Mouse (Mus musculus) forebrain, embryonic 12.5 days (tissue): ENCODE measurements around the gene Lrrc56. TPM values are rescaled to one million over a fixed set of nuclear protein-coding genes. Genes with fewer than 3 reads are reported as not detected.
"Not testable (repeated sequence)": the region's sequence is repeated elsewhere in the genome, so short reads cannot be mapped to it uniquely, and the experiment has no call there.

ENCODE experiments used
- ATAC-seq: fragments of 200-750 bp; cut with Nextera tagmentation; 2 replicates; pipeline ENCODE4 v1.8.0; 2017; ENCODE audit warnings: moderate TSS enrichment; ENCODE audit not compliant: low FRiP score
- H3K27ac ChIP-seq: fragments of 300-500 bp; sonication (generic); 2 replicates; pipeline ENCODE4 v1.5.1; 2016; ENCODE audit warnings: mild to moderate bottlenecking
- H3K27me3 ChIP-seq: fragments of 300-500 bp; sonication (generic); 2 replicates; pipeline ENCODE4 v1.6.1; 2016; ENCODE audit warnings: mild to moderate bottlenecking
- H3K36me3 ChIP-seq: fragments of 300-500 bp; sonication (generic); replicated peaks from 2 replicates; pipeline ENCODE4 v1.6.1; 2016; ENCODE audit warnings: mild to moderate bottlenecking
- H3K4me1 ChIP-seq: fragments of 300-500 bp; sonication (generic); 2 replicates; pipeline ENCODE4 v1.6.1; 2016
- H3K4me2 ChIP-seq: fragments of 300-500 bp; sonication (generic); 2 replicates; pipeline ENCODE4 v1.6.1; 2016; ENCODE audit warnings: mild to moderate bottlenecking, moderate library complexity
- H3K4me3 ChIP-seq: fragments of 300-500 bp; sonication (generic); replicated peaks from 2 replicates; pipeline ENCODE4 v1.5.1; 2016; ENCODE audit warnings: mild to moderate bottlenecking
- H3K9ac ChIP-seq: fragments of 300-500 bp; sonication (generic); 2 replicates; pipeline ENCODE4 v1.6.1; 2016; ENCODE audit warnings: mild to moderate bottlenecking
- H3K9me3 ChIP-seq: fragments of 300-500 bp; sonication (generic); 2 replicates; pipeline ENCODE4 v1.6.1; 2016
- WGBS: fragments of 180-500 bp; shearing (Covaris S2); methylation state at CpG from one replicate; pipeline ENCODE4 v1.1.7; 2016; 5-methylcytosine and 5-hydroxymethylcytosine counted together
- polyA plus RNA-seq: library from polyadenylated mRNA; unstranded; fragments of >200 nt; fragmentation: Nextera tagmentation; extraction: Ambion mirVana; gene quantifications from 2 replicates; pipeline ENCODE4 v1.2.1, GENCODE M21; 2016

Lrrc56 gene
- polyA plus RNA-seq, 1 experiment from 2014 or later, result 14.2 TPM

DNA sequence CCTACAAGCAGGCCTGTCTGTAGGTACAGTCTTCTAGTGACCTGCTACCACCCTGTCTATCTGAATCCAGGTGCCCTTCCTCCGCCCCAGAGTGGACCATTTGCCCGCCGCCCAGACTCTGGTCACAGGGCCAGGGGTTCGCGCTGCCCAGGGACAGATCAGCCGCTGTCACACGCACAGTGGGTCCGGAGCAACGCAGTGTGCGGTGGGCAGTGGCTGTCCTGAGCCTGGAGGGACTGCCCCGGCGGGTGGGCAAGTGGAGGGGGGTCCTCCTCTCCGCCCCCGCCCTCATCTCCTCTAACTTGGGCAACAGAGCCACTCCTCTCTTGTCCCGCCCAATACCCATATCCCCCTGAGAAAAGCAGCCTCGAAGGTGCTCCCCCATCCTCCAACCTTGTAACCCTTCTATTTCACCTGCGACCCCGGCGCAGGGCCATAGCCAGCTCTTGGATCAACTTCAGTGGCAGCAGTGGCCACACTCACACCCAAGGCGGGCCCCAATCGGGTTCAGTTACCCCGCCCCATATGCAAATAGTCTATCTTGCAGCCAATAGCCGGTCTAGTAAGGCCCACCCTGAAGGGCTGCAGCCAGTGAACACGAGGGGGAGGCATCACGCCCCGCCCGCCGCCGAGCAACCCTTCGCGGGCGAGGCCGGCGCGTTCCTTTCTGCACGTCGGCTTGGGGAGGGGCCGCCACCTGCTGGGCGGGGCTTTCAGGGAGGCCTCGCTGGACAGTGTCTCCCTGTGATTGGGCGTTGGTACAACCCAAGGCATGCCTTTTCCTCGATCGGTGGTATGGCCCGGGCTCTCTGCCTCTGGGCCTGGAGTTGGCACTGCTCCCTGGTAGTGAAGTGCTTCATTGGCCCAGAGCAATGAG is 27.5 kb downstream of the Lrrc56 start:
- Histone ChIP-seq H3K27ac (peak overlapping the region; percentile 86), H3K4me3 (peak overlapping the region; percentile 46), H3K27me3 (no peaks in the 10 kb centered on the region), H3K4me1 (peaks cover 33% of the 10 kb centered on the region), H3K4me2 (peak overlapping the region; percentile 85), H3K9ac (peak overlapping the region; percentile 67), H3K36me3 (peaks cover 25% of the 10 kb centered on the region), H3K9me3 (no peaks in the 10 kb centered on the region)
- ATAC-seq, result peak; percentile 97
- WGBS, result 1% methylated on average over 44 of the region's 44 CpGs

DNA sequence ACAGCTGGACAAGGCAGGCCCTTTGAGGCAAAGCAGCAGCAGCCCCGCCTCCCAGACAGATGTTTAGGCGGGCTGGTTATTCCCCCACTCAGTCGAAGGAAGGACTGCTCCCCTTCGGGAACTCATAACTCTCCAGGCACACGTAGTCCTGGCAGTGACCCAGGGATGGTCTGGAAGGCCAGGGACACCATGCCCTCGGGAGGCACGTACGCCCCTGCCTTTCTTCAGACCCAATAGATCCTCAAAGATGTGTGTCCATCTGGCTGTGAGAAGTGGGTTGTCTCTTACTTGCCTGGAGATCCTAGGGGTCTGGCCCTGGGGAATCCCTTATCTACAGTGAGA is 28.1 kb downstream of the Lrrc56 start:
- peaks cover 25% of the 10 kb centered on the region for H3K36me3 ChIP-seq
- WGBS, result 11% methylated on average over 8 of the region's 8 CpGs
- peak overlapping the region; percentile 85 for H3K4me2 ChIP-seq
- peaks cover 27% of the 10 kb centered on the region for H3K4me1 ChIP-seq
- no peaks in the 10 kb centered on the region for H3K9me3 ChIP-seq
- H3K27me3 ChIP-seq, result no peaks in the 10 kb centered on the region
- peak overlapping the region; percentile 34; the same call in 1 of the 2 replicates for H3K9ac ChIP-seq
- H3K27ac ChIP-seq, result peak overlapping the region; percentile 86
- ATAC-seq, result no peak
- peak overlapping the region; percentile 46 for H3K4me3 ChIP-seq

DNA sequence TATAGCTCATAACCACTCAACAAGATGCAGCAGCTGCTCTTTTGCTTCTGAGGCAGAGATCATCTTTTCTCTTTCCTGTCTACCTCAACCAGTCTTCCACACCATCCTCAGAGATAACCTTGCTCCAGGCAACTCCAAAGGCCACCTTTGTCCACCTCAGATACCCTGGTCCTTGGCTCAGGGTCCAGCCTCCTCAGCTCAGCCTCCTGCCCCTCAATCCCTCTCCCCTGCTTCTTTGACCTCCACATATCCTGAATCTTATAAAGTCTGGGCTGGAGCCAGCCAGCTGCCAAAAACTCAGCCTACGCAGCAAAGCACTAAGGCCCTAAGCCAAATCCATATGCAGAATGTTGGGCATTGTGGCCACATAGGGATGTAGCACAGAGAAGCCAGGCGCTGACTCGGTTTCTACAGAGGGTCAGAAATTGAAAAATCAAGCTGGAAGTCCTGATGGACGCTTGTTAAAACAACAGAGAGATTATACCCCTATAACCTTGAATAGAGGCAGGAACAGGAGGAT is 28.8 kb downstream of the Lrrc56 start:
- no peak for ATAC-seq
- H3K27me3 ChIP-seq, result no peaks in the 10 kb centered on the region
- peak overlapping the region; percentile 86 for H3K27ac ChIP-seq
- peaks cover 23% of the 10 kb centered on the region for H3K4me1 ChIP-seq
- H3K9ac ChIP-seq, result no peak overlapping the region
- H3K36me3 ChIP-seq, result peaks cover 18% of the 10 kb centered on the region
- no peak overlapping the region for H3K4me3 ChIP-seq
- no peaks in the 10 kb centered on the region for H3K9me3 ChIP-seq
- peak overlapping the region; percentile 85; the same call in 1 of the 2 replicates for H3K4me2 ChIP-seq
- WGBS, result 95% methylated on average over 4 of the region's 4 CpGs

DNA sequence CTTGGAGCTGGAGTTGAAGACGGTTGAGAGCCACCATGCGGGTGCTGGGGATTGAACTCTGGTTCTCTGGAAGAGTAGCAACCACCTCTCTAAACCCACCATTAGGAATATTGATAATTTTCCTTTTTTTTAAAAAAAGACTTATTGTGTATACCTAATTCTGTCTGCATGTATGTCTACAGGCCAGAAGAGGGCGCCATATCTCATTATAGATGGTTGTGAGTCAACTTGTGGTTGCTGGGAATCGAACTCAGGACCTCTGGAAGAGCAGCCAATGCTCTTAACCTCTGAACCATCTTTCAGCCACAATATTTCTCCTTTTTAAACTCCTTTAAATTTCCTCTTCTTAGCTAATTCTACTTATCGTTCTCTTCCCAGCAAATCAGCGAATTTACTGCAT is 32.6 kb downstream of the Lrrc56 start:
- Histone ChIP-seq H3K4me2 (no peak overlapping the region), H3K9ac (no peak overlapping the region), H3K9me3 (no peaks in the 10 kb centered on the region), H3K36me3 (peaks cover 11% of the 10 kb centered on the region), H3K27ac (no peak overlapping the region), H3K4me3 (no peak overlapping the region), H3K27me3 (no peaks in the 10 kb centered on the region), H3K4me1 (peaks cover 35% of the 10 kb centered on the region)
- no peak for ATAC-seq
- 83% methylated on average over 6 of the region's 6 CpGs for WGBS

DNA sequence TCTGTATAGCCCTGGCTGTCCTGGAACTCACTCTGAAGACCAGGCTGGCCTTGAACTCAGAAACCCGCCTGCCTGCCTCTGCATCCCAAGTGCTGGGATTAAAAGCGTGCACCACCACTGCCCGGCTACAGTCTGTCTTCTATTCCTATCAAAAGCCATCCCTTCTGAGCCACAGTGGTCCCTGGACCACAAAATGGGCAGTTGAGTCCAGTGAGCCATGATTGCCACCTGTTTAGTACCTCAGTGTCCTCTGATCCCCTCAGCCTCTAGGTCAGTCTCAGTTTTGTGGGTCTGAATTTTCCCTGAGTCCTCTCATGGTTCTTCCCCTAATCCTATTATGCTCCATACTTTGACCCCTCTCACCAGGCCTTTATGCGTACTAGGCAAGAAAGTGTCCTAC is 33.8 kb downstream of the Lrrc56 start:
- H3K4me3 ChIP-seq, result no peak overlapping the region
- no peaks in the 10 kb centered on the region for H3K9me3 ChIP-seq
- H3K9ac ChIP-seq, result 0 out of 2 replicates have a peak overlapping the region, but pooled peaks have one; percentile 96
- no peak for ATAC-seq
- 75% methylated on average over 4 of the region's 4 CpGs for WGBS
- peak overlapping the region; percentile 95 for H3K4me2 ChIP-seq
- H3K36me3 ChIP-seq, result peaks cover 24% of the 10 kb centered on the region
- H3K27ac ChIP-seq, result peak overlapping the region; percentile 92
- H3K27me3 ChIP-seq, result no peaks in the 10 kb centered on the region
- peaks cover 25% of the 10 kb centered on the region for H3K4me1 ChIP-seq

DNA sequence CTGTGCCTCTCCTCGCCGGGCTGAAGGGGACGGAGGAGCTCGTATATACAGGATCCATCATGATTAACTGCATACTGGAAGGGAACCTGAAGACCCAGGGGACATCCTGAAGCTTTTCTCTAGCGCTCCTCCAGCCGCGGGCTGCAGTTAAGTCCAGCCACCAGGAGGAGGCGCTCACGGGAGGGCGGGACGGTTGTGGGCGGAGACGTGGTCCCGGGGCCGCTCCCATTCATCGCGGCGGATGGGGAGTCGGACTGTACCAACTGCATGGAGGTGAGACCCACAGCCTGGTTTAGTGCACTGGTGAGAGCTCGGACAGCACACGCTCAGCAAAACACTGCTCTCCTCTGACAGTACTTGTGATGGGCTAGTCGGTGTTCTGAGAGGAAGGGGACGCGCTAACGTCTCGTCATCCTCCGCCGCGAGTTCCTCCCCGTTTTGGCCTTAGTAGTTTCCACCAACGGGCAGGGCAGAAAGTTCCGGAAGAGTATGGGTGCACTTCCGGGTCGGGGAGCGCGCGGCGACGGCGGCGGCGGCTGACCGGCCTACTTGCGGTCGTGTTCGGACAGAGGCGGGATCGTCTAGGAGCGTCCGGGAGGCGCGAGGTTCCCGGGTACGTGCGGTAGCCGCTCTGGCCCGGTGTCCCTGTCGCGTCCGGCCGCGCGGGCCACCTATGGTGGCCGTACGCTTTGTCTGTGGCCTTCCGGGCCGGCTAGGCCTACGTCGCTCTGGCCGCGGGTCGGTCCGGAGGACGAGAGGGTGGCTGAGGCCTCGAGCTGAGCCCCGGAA is 34.5 kb downstream of the Lrrc56 start, which contains the start of gene Phrf1:
Gene Phrf1, plus strand, starts transcription at position 506 of the 789 bp plus-strand sequence.
- H3K9me3 ChIP-seq, result no peaks in the 10 kb centered on the region
- H3K36me3 ChIP-seq, result peaks cover 31% of the 10 kb centered on the region
- H3K4me1 ChIP-seq, result peaks cover 24% of the 10 kb centered on the region
- peak; percentile 93 for ATAC-seq
- H3K4me3 ChIP-seq, result peak within 1 kb of the TSS; percentile 99
- no peaks in the 10 kb centered on the region for H3K27me3 ChIP-seq
- peak within 1 kb of the TSS; percentile 95 for H3K4me2 ChIP-seq
- H3K9ac ChIP-seq, result peak within 1 kb of the TSS; percentile 96
- H3K27ac ChIP-seq, result peak within 1 kb of the TSS; percentile 92
- under 1% methylated on average over 76 of the region's 76 CpGs for WGBS

DNA sequence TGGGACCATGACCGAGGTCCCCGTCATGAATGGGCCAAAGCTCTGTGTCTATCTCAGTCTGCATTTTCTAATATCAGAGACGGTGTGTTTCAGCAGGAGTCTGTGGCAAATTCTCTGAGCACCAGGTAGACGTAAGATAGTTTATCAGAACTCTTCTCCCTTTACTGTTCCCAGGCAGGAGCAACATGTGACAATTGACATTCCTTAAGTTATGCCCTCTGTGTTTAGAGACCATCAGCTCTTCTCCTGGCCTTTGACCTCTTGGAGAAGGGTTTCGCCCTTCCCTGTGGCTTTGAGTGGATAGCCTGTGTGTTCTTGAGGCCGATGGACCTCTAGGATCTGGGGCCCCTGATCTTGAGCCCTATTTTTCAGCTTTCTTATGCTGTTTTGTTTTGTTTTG is 35.7 kb downstream of the Lrrc56 start:
- 72% methylated on average over 6 of the region's 6 CpGs for WGBS
- Histone ChIP-seq H3K9ac (peak overlapping the region; percentile 96), H3K4me3 (peak overlapping the region; percentile 99), H3K9me3 (no peaks in the 10 kb centered on the region), H3K27me3 (no peaks in the 10 kb centered on the region), H3K4me1 (peaks cover 24% of the 10 kb centered on the region), H3K36me3 (peaks cover 43% of the 10 kb centered on the region), H3K4me2 (peak overlapping the region; percentile 95), H3K27ac (no peak overlapping the region)
- ATAC-seq, result no peak

DNA sequence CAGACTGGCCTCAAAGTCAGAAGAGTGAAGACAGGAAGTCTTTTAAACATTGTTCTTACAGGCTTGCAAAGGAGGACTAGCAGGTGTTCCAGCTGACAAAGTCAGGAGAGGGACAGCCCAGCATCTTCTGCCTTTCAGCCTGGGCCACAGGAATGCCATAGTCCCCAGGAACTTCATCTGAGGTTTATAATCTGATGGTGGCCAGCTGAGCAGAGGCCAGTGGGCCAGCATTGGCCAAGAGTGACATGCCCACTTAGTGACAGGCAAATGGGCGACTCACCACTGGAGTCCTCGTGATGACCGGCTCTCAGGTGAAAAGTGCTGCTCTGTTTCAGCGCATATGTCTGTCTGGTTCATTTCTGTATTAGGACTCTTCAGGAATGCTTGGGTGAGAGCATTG is 36.6 kb downstream of the Lrrc56 start:
- H3K9ac ChIP-seq, result no peak overlapping the region
- peak overlapping the region; percentile 95; the same call in 1 of the 2 replicates for H3K4me2 ChIP-seq
- ATAC-seq, result no peak
- peaks cover 51% of the 10 kb centered on the region for H3K36me3 ChIP-seq
- peaks cover 24% of the 10 kb centered on the region for H3K4me1 ChIP-seq
- no peaks in the 10 kb centered on the region for H3K27me3 ChIP-seq
- no peak overlapping the region for H3K27ac ChIP-seq
- no peaks in the 10 kb centered on the region for H3K9me3 ChIP-seq
- H3K4me3 ChIP-seq, result peak overlapping the region; percentile 99; the same call in 1 of the 2 replicates
- 96% methylated on average over 4 of the region's 4 CpGs for WGBS

DNA sequence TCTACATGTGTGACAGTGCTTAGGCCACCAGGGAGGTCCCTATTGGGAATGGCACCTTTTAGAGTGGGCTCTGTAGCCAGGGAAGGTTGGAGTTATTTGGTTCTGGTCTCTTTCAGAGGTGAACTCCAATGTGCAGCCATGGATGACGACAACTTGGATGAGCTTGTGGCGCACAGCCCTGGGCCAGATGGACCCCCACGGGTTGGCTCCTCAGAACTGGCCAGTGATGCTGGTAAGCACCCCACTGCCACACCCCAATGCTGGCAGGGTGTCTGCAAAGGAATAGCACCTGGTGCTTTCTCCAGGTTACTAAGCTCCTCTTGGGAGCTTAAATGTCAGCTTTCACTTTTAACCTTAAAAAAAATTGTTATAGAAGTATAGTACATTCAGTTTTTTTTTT is 37.2 kb downstream of the Lrrc56 start:
- H3K36me3 ChIP-seq, result peaks cover 55% of the 10 kb centered on the region
- no peak overlapping the region for H3K4me3 ChIP-seq
- no peak overlapping the region for H3K27ac ChIP-seq
- H3K9me3 ChIP-seq, result no peaks in the 10 kb centered on the region
- no peak overlapping the region for H3K9ac ChIP-seq
- no peak overlapping the region for H3K4me2 ChIP-seq
- peaks cover 24% of the 10 kb centered on the region for H3K4me1 ChIP-seq
- WGBS, result 93% methylated on average over 3 of the region's 3 CpGs
- no peak for ATAC-seq
- no peaks in the 10 kb centered on the region for H3K27me3 ChIP-seq

DNA sequence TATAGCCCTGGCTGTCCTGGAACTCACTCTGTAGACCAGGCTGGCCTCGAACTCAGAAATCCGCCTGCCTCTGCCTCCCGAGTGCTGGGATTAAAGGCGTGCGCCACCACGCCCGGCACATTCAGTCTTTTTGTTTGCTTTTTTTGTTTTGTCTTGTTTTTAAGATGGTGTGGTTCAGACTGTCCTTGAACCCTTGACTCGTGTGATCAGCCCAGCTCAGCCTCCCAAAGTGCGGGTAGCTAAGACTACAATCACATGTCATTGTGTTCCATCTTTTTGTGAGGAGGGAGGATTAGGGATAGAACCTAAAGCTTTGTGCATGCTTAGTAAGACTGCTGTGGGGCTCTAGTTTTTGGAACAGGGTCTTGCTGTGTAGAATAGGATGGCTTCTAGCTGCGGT is 37.6 kb downstream of the Lrrc56 start:
- Histone ChIP-seq H3K9me3 (no peaks in the 10 kb centered on the region), H3K36me3 (peaks cover 58% of the 10 kb centered on the region), H3K4me3 (no peak overlapping the region), H3K4me2 (no peak overlapping the region), H3K4me1 (peaks cover 24% of the 10 kb centered on the region), H3K27ac (no peak overlapping the region), H3K27me3 (no peaks in the 10 kb centered on the region), H3K9ac (no peak overlapping the region)
- 91% methylated on average over 9 of the region's 10 CpGs for WGBS
- no peak for ATAC-seq

DNA sequence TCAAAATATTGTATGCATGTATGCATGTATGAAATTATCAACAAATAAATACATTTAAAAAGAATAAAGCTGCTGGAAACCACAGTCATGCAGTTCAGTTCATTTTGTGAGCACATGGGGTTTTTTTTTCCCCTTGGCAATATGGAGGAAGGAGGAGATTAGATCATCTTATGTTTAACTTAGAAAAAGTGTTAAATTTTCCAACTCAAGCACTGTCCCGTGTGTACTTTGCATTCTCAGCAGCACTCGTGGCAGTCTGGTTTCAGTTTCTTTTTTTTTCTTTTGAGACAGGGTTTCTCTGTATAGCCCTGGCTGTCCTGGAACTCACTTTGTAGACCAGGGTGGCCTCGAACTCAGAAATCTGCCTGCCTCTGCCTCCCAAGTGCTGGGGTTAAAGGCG is 56.5 kb downstream of the Lrrc56 start:
- H3K9me3 ChIP-seq, result not testable (repeated sequence)
- H3K36me3 ChIP-seq, result peaks cover 92% of the 10 kb centered on the region

DNA sequence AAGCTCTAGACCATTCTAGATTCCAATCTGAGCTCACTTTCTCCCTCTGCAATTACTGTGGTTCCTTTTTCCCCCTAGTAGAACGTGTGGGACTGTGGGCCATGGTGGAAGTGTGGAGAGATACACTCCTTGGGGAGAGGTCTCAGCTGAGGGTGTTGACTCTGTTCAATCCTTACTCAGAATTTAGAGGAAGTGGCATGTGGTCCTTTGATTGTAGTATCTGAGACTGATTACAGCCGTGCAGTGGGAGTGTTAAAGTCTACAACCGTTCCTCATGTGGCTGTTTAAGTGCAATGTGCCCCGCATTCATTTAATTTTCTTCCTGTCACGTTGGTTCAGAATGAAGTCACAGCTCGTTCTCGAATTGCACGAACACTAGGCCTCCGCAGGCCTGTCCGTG is 62.2 kb downstream of the Lrrc56 start:
- no peak overlapping the region for H3K9ac ChIP-seq
- ATAC-seq, result no peak

More for the DNA sequence above, 56.5 kb downstream of the Lrrc56 start:
- 89% methylated on average over 4 of the region's 4 CpGs for WGBS
- not testable (repeated sequence) for H3K9ac ChIP-seq, H3K4me1 ChIP-seq, H3K4me2 ChIP-seq, H3K4me3 ChIP-seq, ATAC-seq, H3K27me3 ChIP-seq, H3K27ac ChIP-seq

More for the DNA sequence above, 62.2 kb downstream of the Lrrc56 start:
- no peak overlapping the region for H3K4me2 ChIP-seq
- H3K9me3 ChIP-seq, result no peaks in the 10 kb centered on the region
- H3K4me3 ChIP-seq, result no peak overlapping the region
- H3K27me3 ChIP-seq, result no peaks in the 10 kb centered on the region
- no peak overlapping the region for H3K27ac ChIP-seq
- WGBS, result 91% methylated on average over 10 of the region's 10 CpGs
- H3K36me3 ChIP-seq, result peaks cover 91% of the 10 kb centered on the region
- H3K4me1 ChIP-seq, result no peaks in the 10 kb centered on the region
